Mouse (Mus musculus) kidney, adult 18-20 months (tissue): ENCODE measurements around the gene Zfp644.
"Not testable (repeated sequence)": the region's sequence is repeated elsewhere in the genome, so short reads cannot be mapped to it uniquely, and the experiment has no call there.

Source experiments
- DNase-seq: peaks from one replicate; pipeline ENCODE4 v3.0.0; 2021

The Zfp644 gene

GRCm38 (mm10) chr5:106696396-106697337, at the start of gene Zfp644:
TSS of gene Zfp644 (minus strand) at chr5:106697287.
- DNase-seq: peak; percentile 88

GRCm38 (mm10) chr5:106739716-106740115, 42.6 kb upstream of the Zfp644 start:
- DNase-seq: no peak

- no peak for DNase-seq
Measured at GRCm38 (mm10) chr5:106723487-106723886, 26.4 kb upstream of the Zfp644 start.

- DNase-seq: no peak
Measured at GRCm38 (mm10) chr5:106722771-106723170, 25.7 kb upstream of the Zfp644 start.

- no peak for DNase-seq
Measured at GRCm38 (mm10) chr5:106711870-106712277, 14.8 kb upstream of the Zfp644 start.

- DNase-seq: no peak
Measured at GRCm38 (mm10) chr5:106711220-106711726, 14.2 kb upstream of the Zfp644 start.

- no peak for DNase-seq
Measured at GRCm38 (mm10) chr5:106710611-106711010, 13.5 kb upstream of the Zfp644 start.

GRCm38 (mm10) chr5:106710085-106710409, 13.0 kb upstream of the Zfp644 start:
- DNase-seq: no peak

GRCm38 (mm10) chr5:106709388-106710084, 12.4 kb upstream of the Zfp644 start:
- DNase-seq: no peak

- no peak for DNase-seq
Measured at GRCm38 (mm10) chr5:106706363-106706762, 9.3 kb upstream of the Zfp644 start.

GRCm38 (mm10) chr5:106705162-106705561, 8.1 kb upstream of the Zfp644 start:
- no peak for DNase-seq

GRCm38 (mm10) chr5:106695681-106696395, 1.2 kb downstream of the Zfp644 start:
- DNase-seq: no peak

GRCm38 (mm10) chr5:106695141-106695540, 1.9 kb downstream of the Zfp644 start:
- DNase-seq: no peak

- DNase-seq: no peak
Measured at GRCm38 (mm10) chr5:106694683-106695082, 2.4 kb downstream of the Zfp644 start.

- DNase-seq: no peak
Measured at GRCm38 (mm10) chr5:106693034-106693433, 4.1 kb downstream of the Zfp644 start.

GRCm38 (mm10) chr5:106680636-106681458, 16.2 kb downstream of the Zfp644 start:
- no peak for DNase-seq

GRCm38 (mm10) chr5:106679659-106680058, 17.4 kb downstream of the Zfp644 start:
- DNase-seq: no peak

- DNase-seq: not testable (repeated sequence)
Measured at GRCm38 (mm10) chr5:106678823-106679222, 18.3 kb downstream of the Zfp644 start.

GRCm38 (mm10) chr5:106676784-106677183, 20.3 kb downstream of the Zfp644 start:
- no peak for DNase-seq

GRCm38 (mm10) chr5:106672597-106672996, 24.5 kb downstream of the Zfp644 start:
- DNase-seq: no peak

- no peak for DNase-seq
Measured at GRCm38 (mm10) chr5:106671893-106672292, 25.2 kb downstream of the Zfp644 start.

GRCm38 (mm10) chr5:106664910-106665309, 32.2 kb downstream of the Zfp644 start:
- no peak for DNase-seq
